Mouse (Mus musculus): ENCODE results near the gene Hadh.

The Hadh gene

GRCm38 (mm10) chr3:131271559-131272373 is at the start of gene Hadh:
Gene Hadh, minus strand, starts transcription at chr3:131272101.
- peak; percentile 81 for DNase-seq (ENCODE audit: extremely low read depth, low read depth)

GRCm38 (mm10) chr3:131320184-131320583 is 48.3 kb upstream of the Hadh start:
- DNase-seq (ENCODE audit: extremely low read depth, low read depth), result peak; percentile 43

GRCm38 (mm10) chr3:131318211-131318610 is 46.3 kb upstream of the Hadh start:
- no peak for DNase-seq (ENCODE audit: extremely low read depth, low read depth)

- no peak for DNase-seq (ENCODE audit: extremely low read depth, low read depth)
Measured at GRCm38 (mm10) chr3:131317126-131317525, 45.2 kb upstream of the Hadh start.

- DNase-seq (ENCODE audit: extremely low read depth, low read depth), result no peak
Measured at GRCm38 (mm10) chr3:131315957-131316510, 44.1 kb upstream of the Hadh start.

GRCm38 (mm10) chr3:131312340-131312739 is 40.4 kb upstream of the Hadh start:
- no peak for DNase-seq (ENCODE audit: extremely low read depth, low read depth)

- no peak for DNase-seq (ENCODE audit: extremely low read depth, low read depth)
Measured at GRCm38 (mm10) chr3:131310572-131310971, 38.7 kb upstream of the Hadh start.

- DNase-seq (ENCODE audit: extremely low read depth, low read depth), result no peak
Measured at GRCm38 (mm10) chr3:131307811-131308210, 35.9 kb upstream of the Hadh start.

- no peak for DNase-seq (ENCODE audit: extremely low read depth, low read depth)
Measured at GRCm38 (mm10) chr3:131306255-131306654, 34.4 kb upstream of the Hadh start.

GRCm38 (mm10) chr3:131303320-131303714 is 31.4 kb upstream of the Hadh start:
- DNase-seq (ENCODE audit: extremely low read depth, low read depth), result no peak

GRCm38 (mm10) chr3:131302452-131303319 is 30.8 kb upstream of the Hadh start, which contains the start of gene Cyp2u1:
Gene Cyp2u1, minus strand, starts transcription at chr3:131303227.
- peak; percentile 91 for DNase-seq (ENCODE audit: extremely low read depth, low read depth)

GRCm38 (mm10) chr3:131299908-131300307 is 28.0 kb upstream of the Hadh start:
- peak; percentile 71 for DNase-seq (ENCODE audit: extremely low read depth, low read depth)

GRCm38 (mm10) chr3:131299078-131299477 is 27.2 kb upstream of the Hadh start:
- DNase-seq (ENCODE audit: extremely low read depth, low read depth), result no peak

GRCm38 (mm10) chr3:131296893-131297292 is 25.0 kb upstream of the Hadh start:
- no peak for DNase-seq (ENCODE audit: extremely low read depth, low read depth)

GRCm38 (mm10) chr3:131295513-131296200 is 23.8 kb upstream of the Hadh start:
- DNase-seq (ENCODE audit: extremely low read depth, low read depth), result no peak

GRCm38 (mm10) chr3:131294503-131294902 is 22.6 kb upstream of the Hadh start:
- no peak for DNase-seq (ENCODE audit: extremely low read depth, low read depth)

- no peak for DNase-seq (ENCODE audit: extremely low read depth, low read depth)
Measured at GRCm38 (mm10) chr3:131292959-131293358, 21.1 kb upstream of the Hadh start.

GRCm38 (mm10) chr3:131292349-131292748 is 20.4 kb upstream of the Hadh start:
- no peak for DNase-seq (ENCODE audit: extremely low read depth, low read depth)

GRCm38 (mm10) chr3:131291890-131292289 is 20.0 kb upstream of the Hadh start:
- no peak for DNase-seq (ENCODE audit: extremely low read depth, low read depth)

- no peak for DNase-seq (ENCODE audit: extremely low read depth, low read depth)
Measured at GRCm38 (mm10) chr3:131274151-131274550, 2.2 kb upstream of the Hadh start.

- no peak for DNase-seq (ENCODE audit: extremely low read depth, low read depth)
Measured at GRCm38 (mm10) chr3:131272374-131273100, 636 bp upstream of the Hadh start.
